Mouse (Mus musculus) kidney, postnatal 25 days (tissue): Measurements from ENCODE around the gene Tas1r3.

ENCODE experiments used
- DNase-seq, 2 experiments: peaks; one replicate each; pipeline ENCODE4 v3.0.0; 2021; ENCODE audit warnings: mixed read lengths in 2 of 2

Gene Tas1r3

GRCm38 (mm10) chr4:155840076-155841002, 22.8 kb downstream of the Tas1r3 start:
- peak in 1 of 2 experiments; percentile 37 for DNase-seq

DNA sequence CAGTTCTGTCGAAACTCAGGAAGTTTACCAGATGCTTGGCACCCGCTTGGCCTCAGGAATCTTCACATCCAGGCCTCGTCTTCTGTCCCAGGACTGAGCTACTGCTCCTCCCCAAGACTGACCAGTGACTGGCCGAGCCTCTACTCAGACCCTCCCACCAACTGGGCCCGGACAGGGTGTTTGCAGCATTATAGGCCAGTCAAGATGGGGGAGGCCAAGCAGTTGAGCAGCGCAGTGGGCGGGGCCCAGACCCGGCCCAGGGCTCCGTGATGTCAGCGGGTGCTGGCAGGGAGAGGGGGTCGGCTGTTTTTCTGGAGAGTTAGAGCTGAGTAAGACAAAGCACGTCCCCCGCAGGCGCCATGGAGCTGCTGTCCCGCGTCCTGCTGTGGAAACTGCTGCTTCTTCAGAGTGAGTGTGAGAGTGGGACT, 23.7 kb downstream of the Tas1r3 start, which contains the start of gene Mxra8:
Mxra8 (plus strand) TSS at position 198 of the 428 bp plus-strand sequence.
- DNase-seq, result peak; percentile 86 to 93

GRCm38 (mm10) chr4:155838187-155839153, 24.7 kb downstream of the Tas1r3 start:
- DNase-seq, result peak in 1 of 2 experiments; percentile 40

GRCm38 (mm10) chr4:155837404-155838010, 25.7 kb downstream of the Tas1r3 start:
- DNase-seq, result peak; percentile 62 to 78

DNA sequence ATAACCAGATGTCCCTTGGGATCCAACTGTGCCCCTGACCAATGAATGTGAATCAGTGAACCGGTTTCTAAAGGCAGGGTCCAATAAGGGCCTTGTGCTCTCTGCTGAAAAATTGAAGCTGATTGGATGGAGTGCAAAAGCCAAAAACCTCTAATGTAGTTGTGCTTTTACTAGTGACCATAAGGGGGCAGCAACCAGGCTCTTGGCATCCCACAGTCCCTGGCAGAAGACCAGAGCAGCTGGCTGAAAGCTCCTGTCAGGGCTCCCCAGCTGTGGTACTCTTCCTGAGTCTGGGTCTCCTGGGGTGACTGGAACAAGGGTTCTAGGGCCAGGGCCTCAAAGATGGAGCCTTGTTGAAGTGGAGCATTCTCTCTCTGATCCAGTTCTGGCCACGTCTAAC, 29.3 kb downstream of the Tas1r3 start:
- DNase-seq, result peak; percentile 89 to 91

DNA sequence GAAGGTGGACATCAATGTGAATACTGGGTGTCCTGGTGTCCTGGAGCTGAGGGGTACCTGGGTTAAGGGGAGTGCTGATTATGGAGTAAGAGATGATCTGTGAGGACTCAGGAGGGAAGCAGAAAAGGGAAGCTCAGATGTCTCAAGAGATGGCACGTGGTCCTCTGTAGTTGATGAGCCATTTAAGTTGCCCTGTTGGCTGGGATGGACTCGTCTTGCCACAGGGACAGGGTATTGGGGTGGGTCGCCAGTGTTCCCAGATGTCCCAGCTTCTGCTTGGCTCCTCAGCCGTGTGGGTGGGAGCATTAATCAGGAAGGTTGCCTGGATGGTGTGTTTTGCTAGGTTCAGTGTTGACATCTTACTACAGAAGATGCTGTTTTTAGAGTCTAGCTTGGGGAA, 29.9 kb downstream of the Tas1r3 start:
- DNase-seq, result peak in 1 of 2 experiments; percentile 35

GRCm38 (mm10) chr4:155832321-155832720, 30.8 kb downstream of the Tas1r3 start:
- peak in 1 of 2 experiments; percentile 35 for DNase-seq

DNA sequence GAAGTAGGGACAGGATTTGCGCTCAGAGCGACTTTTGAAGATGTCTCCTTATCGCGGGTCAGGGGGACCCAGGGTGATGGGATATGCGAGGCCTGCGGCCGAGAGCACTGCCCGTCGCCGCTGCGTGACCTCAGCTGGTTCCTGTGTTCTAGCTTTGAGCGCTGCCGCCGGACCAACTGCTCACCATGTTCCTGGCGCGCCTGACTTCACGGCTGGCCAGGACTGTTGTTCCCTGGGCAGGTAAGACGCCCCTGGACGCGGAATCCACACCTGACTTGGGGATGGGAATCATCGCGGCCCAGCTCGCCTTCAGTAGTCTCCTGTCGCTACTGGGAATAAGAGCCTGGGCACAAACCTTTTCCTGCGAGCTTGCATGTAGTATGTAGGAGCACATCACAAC, 31.3 kb downstream of the Tas1r3 start:
- DNase-seq, result peak; percentile 49 to 71

- peak; percentile 95 to 97 for DNase-seq
Measured at GRCm38 (mm10) chr4:155831205-155831766, 31.9 kb downstream of the Tas1r3 start, which contains the start of gene Aurkaip1. Gene Aurkaip1, plus strand, starts transcription at chr4:155831272.

- peak in 1 of 2 experiments; percentile 44 for DNase-seq
Measured at GRCm38 (mm10) chr4:155830596-155830995, 32.6 kb downstream of the Tas1r3 start.

GRCm38 (mm10) chr4:155829866-155830265, 33.3 kb downstream of the Tas1r3 start:
- DNase-seq, result no peak

- no peak for DNase-seq
Measured at GRCm38 (mm10) chr4:155823443-155823842, 39.7 kb downstream of the Tas1r3 start.

- DNase-seq, result peak in 1 of 2 experiments; percentile 57
Measured at GRCm38 (mm10) chr4:155821025-155821424, 42.1 kb downstream of the Tas1r3 start.

- no peak for DNase-seq
Measured at GRCm38 (mm10) chr4:155817533-155817932, 45.6 kb downstream of the Tas1r3 start.

DNA sequence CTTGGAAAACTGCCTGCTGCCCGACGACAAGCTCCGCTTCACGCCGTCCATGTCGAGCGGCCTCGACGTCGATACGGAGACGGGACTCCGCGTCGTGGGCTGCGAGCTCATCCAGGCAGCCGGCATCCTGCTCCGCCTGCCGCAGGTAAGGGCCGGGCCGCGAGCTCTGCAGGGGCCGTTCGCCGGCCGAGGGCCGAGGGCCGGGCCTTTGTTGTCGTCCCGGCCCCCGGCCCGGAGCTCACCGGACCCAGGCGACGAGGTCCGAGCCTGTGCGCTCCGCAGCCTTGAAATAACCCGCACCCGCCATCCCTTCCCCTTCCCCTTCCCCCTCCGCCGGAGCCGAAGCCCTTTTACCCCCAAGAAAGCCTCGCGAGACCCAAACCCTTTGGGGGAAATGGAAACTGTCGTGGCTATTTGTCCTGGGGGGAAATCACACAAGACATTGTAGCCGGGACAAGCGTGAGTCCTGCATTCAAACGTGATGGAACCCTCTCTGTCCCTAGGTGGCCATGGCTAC, 50.4 kb downstream of the Tas1r3 start:
- peak; percentile 32 to 56 for DNase-seq

GRCm38 (mm10) chr4:155811929-155812664, 51.1 kb downstream of the Tas1r3 start, which contains the start of gene Ccnl2:
Gene Ccnl2, plus strand, starts transcription at chr4:155812489.
- DNase-seq, result peak; percentile 95 to 98
